Mouse (Mus musculus) B cell, adult (primary cell): ENCODE measurements around the gene Rad54l2. TPM values are rescaled to one million over a fixed set of nuclear protein-coding genes. Genes with fewer than 3 reads are reported as not detected.

Experiments used
- total RNA-seq: library from RNA; stranded (reverse); gene quantifications from 4 replicates; pipeline ENCODE4 v1.2.4, GENCODE M21; 2023; ENCODE audit not compliant: inconsistent age

The Rad54l2 gene
- 29.6 to 37.8 TPM (median 34.4 TPM) in 4 replicates for total RNA-seq

DNA sequence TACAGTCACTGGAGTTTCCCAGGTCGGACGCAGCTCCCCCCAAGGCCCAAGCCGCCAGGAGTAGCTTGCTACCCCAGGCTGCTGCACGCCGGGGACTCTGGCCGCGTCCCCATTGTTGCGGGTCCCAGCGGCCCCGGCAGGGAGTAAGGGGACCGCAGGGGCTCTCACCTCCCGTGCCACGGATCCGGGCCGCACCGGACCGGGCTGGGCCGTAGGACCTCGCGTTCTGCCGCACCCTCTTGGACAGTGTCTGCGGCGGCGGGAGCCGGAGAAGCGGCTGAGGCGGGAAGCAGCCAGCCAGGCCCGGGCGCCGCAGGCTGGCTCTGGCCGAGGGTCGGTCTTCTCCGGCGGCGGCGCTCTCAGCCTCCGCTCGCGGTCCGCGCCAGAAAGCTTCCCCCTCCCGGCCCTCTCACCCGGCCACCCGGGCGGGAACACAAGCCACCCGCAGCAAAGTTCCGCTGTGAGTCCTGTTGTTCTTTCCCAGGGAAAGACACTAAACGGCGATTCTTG, at the start of gene Rad54l2:
Gene Rad54l2, minus strand, starts transcription at position 383 of the 510 bp plus-strand sequence.

DNA sequence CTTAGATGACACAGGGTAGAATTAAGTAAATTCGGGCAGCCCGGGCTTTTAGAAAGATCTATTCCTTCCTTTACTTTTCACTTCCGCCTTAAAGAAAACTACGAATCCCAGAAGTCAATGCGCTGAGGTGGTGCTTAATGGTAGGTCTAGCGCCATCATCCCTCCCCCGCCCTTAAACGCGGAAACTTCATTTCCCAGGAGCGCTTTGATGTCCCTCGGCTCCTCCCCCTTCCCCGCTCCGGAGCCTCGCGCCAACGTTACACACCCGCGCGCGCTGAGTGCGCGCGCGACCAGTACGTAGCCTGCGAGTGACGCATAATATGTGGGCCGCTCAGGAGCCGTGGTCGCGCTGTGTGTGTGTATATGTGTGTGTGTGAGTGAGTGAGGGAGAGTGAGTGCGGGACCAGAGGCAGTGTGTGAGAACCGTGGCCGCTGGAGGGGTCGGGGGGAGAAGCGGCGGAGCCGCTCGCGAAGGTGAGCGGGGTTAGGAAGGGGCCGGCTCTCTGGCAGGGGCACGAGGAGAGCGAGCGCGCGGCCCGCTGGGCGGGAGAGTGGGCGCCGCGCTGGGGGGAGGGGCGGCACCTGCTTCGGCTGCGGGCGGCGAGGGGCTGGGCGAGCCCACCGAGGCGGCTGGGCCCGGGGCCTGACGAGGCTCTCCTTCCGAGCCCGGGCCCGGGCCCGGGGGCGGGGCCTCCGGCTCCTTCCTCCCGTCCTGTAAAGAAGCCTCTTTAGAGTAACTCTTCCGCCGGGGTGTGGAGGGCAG, 32.8 kb upstream of the Rad54l2 start, which contains the start of gene Dcaf1:
Gene Dcaf1, plus strand, starts transcription at position 257 of the 763 bp plus-strand sequence.

DNA sequence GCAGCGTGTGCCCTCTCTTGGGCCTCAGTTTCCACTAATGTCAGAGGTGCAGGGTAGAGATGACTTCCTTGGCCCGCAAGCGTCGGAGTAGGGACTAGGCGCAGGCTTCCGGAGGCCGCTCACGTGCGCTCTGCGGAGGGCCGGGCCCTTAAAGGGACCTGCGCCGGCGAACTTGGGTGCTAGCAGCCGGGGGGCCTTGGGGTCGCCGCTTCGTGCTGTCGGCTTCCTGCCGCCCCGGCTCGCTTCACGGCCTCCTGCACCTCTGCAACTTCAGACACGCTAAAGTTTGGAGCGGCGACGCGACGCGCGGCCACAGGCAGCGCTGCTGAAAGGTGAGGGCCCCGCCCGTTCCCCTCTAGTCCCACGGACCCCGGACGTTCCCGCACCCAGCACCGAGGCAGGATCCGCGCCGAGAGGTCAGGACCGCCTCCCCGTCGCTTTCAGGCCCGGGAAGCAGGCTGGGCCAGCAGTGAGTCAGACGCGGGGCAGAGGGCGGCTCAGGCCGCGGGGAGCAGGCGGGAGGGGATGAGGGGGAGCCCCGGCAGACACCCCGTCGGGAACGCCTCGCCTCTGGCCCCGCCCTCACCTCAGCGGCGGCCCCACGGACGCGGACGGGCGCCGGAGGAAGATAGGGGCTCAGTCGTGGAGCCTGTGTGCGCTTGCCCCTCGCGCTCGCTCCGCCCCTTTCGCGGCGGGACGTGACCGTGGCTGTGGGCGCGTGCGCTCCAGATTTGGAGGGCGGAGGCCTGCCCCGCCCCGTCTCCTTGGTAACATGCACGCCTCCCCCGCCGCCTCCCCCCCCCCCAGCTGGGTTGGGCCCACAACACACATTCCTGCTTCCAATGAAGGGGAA, 103.5 kb downstream of the Rad54l2 start, which contains the start of gene Tex264:
Gene Tex264, minus strand, starts transcription at position 679 of the 853 bp plus-strand sequence.

GRCm38 (mm10) chr9:106655884-106656720, 132.9 kb downstream of the Rad54l2 start, which contains the start of gene Grm2:
TSS of gene Grm2 (minus strand) at chr9:106656082.

Other genes with a start within 250 kb of the Rad54l2 start
- gene Iqcf3, start 227.6 kb downstream of the Rad54l2 start, total RNA-seq: not detected in 4 replicates
- not detected in 4 replicates for gene Iqcf4, start 218.2 kb downstream of the Rad54l2 start, total RNA-seq
- not detected in 4 replicates for gene Iqcf6, start 162.6 kb downstream of the Rad54l2 start, total RNA-seq
- not detected in 4 replicates for gene Grm2, start 133.1 kb downstream of the Rad54l2 start, total RNA-seq
- 33.3 to 39.5 TPM (median 36.0 TPM) in 4 replicates for gene Tex264, start 103.3 kb downstream of the Rad54l2 start, total RNA-seq
- 32.6 to 47.7 TPM (median 38.8 TPM) in 4 replicates for gene Dcaf1, start 32.7 kb upstream of the Rad54l2 start, total RNA-seq
- gene Rbm15b, start 98.2 kb upstream of the Rad54l2 start, total RNA-seq: 25.8 to 43.4 TPM (median 40.4 TPM) in 4 replicates
- gene Manf, start 102.8 kb upstream of the Rad54l2 start, total RNA-seq: 119 to 168 TPM (median 130 TPM) in 4 replicates